Mouse (Mus musculus) v-Abl transformed pro-B cells (cell line): Measurements from ENCODE around the gene Slc9a7.

ENCODE experiments used
- in situ Hi-C, 2 experiments: fragments of 400-800 bp; cut with MboI; formaldehyde crosslinking; loops; one replicate each; pipeline ENCODE4 v1.15.1; 2025; ENCODE audit not compliant: unreplicated experiment in 2 of 2

Gene Slc9a7

GRCm38 (mm10) chrX:20291282-20292039, at the start of gene Slc9a7:
Gene Slc9a7 (minus strand): TSS chrX:20291807.
- in situ Hi-C loops: no loop called here

- in situ Hi-C loops: loop anchor here (5.0 to 10.0 kb wide), 3 partner anchors 173 to 313 kb away; partner anchors contain the start of gene Chst7 (in 1 of the 2)
Observed at GRCm38 (mm10) chrX:20335722-20336121, 44.1 kb upstream of the Slc9a7 start.

GRCm38 (mm10) chrX:20332756-20333155, 41.1 kb upstream of the Slc9a7 start:
- in situ Hi-C loops: loop anchor here in 1 of 2 experiments (10.0 kb wide), 1 partner anchor 278 kb away; the partner anchor contains the start of gene Chst7

- in situ Hi-C loops: no loop called here
Observed at GRCm38 (mm10) chrX:20307215-20307614, 15.6 kb upstream of the Slc9a7 start.

GRCm38 (mm10) chrX:20305941-20306340, 14.3 kb upstream of the Slc9a7 start:
- in situ Hi-C loops: no loop called here

GRCm38 (mm10) chrX:20303280-20303679, 11.7 kb upstream of the Slc9a7 start:
- in situ Hi-C loops: no loop called here

- in situ Hi-C loops: no loop called here
Observed at GRCm38 (mm10) chrX:20292040-20292417, 422 bp upstream of the Slc9a7 start.

- in situ Hi-C loops: no loop called here
Observed at GRCm38 (mm10) chrX:20290715-20291114, 892 bp downstream of the Slc9a7 start.

GRCm38 (mm10) chrX:20288674-20289073, 2.9 kb downstream of the Slc9a7 start:
- in situ Hi-C loops: no loop called here

GRCm38 (mm10) chrX:20286254-20286653, 5.4 kb downstream of the Slc9a7 start:
- in situ Hi-C loops: no loop called here

- in situ Hi-C loops: no loop called here
Observed at GRCm38 (mm10) chrX:20279424-20279823, 12.2 kb downstream of the Slc9a7 start.

GRCm38 (mm10) chrX:20273854-20274253, 17.8 kb downstream of the Slc9a7 start:
- in situ Hi-C loops: no loop called here

GRCm38 (mm10) chrX:20271980-20272379, 19.6 kb downstream of the Slc9a7 start:
- in situ Hi-C loops: no loop called here

GRCm38 (mm10) chrX:20269980-20270379, 21.6 kb downstream of the Slc9a7 start:
- in situ Hi-C loops: no loop called here

- in situ Hi-C loops: no loop called here
Observed at GRCm38 (mm10) chrX:20264370-20264769, 27.2 kb downstream of the Slc9a7 start.

GRCm38 (mm10) chrX:20228102-20228501, 63.5 kb downstream of the Slc9a7 start:
- in situ Hi-C loops: no loop called here

GRCm38 (mm10) chrX:20221486-20221885, 70.1 kb downstream of the Slc9a7 start:
- in situ Hi-C loops: no loop called here

- in situ Hi-C loops: no loop called here
Observed at GRCm38 (mm10) chrX:20185616-20186015, 106.0 kb downstream of the Slc9a7 start.

GRCm38 (mm10) chrX:20176792-20177191, 114.8 kb downstream of the Slc9a7 start:
- in situ Hi-C loops: no loop called here

GRCm38 (mm10) chrX:20168430-20168829, 123.2 kb downstream of the Slc9a7 start:
- in situ Hi-C loops: loop anchor here in 1 of 2 experiments (10.0 kb wide), 1 partner anchor 326 kb away; no protein-coding TSS in a partner anchor

GRCm38 (mm10) chrX:20164984-20165383, 126.6 kb downstream of the Slc9a7 start:
- in situ Hi-C loops: loop anchor here (5.0 to 10.0 kb wide), 3 partner anchors 172 to 330 kb away; no protein-coding TSS in a partner anchor

- in situ Hi-C loops: loop anchor here (5.0 to 10.0 kb wide), 3 partner anchors 175 to 332 kb away; no protein-coding TSS in a partner anchor
Observed at GRCm38 (mm10) chrX:20162322-20162711, 129.3 kb downstream of the Slc9a7 start.
